ENCODE assay signal across 8 mouse cellular contexts in the genomic region with DNA sequence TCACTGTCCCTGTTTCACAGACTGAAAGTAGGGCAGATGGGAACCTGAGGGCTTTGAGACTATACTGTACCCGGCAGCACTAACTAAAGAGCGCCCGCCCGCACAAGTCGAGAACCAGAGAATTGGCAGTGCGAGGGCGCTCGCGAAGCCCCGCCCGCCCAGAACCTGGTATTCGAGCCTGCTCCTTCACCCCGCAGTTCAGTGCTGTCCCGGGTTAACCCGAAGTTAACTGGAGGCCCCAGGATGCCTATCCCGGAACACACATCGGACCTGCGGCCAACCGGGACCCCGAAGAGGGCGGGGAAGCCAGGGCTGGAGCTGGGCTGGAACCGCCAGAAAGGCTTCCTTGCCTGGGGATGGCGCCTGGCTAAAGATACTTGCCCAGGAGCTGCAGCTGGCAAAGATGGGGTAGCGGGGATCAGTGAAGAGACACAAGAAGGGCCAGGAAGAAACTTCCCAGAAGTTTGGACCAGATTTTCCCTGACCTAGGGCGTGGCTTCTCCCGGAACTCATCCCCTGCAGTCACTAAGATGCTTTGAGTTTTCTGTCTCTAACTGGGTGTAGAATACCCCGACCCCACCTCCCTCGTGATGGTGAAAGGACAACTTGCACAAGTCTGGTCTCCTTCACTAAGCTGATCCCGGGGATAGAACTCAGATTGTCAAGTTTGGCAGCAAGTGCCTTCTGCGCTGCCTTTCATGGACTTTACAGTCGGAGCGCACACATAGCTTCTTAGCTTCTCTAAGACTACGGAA. TPM values are rescaled to one million over a fixed set of nuclear protein-coding genes. Genes with fewer than 3 reads are reported as not detected.
DNase-seq lines count a peak whose midpoint lies in the region; ATAC-seq and TF ChIP-seq lines count a peak whose summit lies in the region.

A gene (plus strand): TSS at position 413 of the 755 bp plus-strand sequence.

- H3K27ac ChIP-seq in forebrain, embryonic 16.5 days (ENCODE audit: low read length), result peak within 1 kb of the TSS; percentile 64
- peak within 1 kb of the TSS; percentile 92 for H3K27ac ChIP-seq in lung, embryonic 15.5 days
- H3K27ac ChIP-seq in olfactory bulb, adult 2 months (ENCODE audit: insufficient read depth, low read depth, low read length), result no peak within 1 kb of the TSS

- no peak for TF ChIP-seq POLR2A in olfactory bulb, adult 2 months (IDR thresholded peaks at IDR 0.05; ENCODE audit: insufficient read depth, low read depth, low read length)

- H3K4me1 ChIP-seq in forebrain, embryonic 16.5 days (replicated peaks; ENCODE audit: control insufficient read depth, insufficient read depth, low read length), result peaks cover 45% of the 10 kb centered on the region
- peaks cover 34% of the 10 kb centered on the region for H3K4me1 ChIP-seq in lung, embryonic 15.5 days
- H3K4me1 ChIP-seq in olfactory bulb, adult 2 months (ENCODE audit: control insufficient read depth, insufficient read depth, low read length), result peaks cover 22% of the 10 kb centered on the region

- peak within 1 kb of the TSS; percentile 76 for H3K4me3 ChIP-seq in forebrain, embryonic 16.5 days (replicated peaks; ENCODE audit: low read length)
- peak within 1 kb of the TSS; percentile 83 for H3K4me3 ChIP-seq in lung, embryonic 15.5 days
- peak within 1 kb of the TSS; percentile 78 for H3K4me3 ChIP-seq in olfactory bulb, adult 2 months (ENCODE audit: insufficient read depth, low read depth, low read length)

- TF ChIP-seq CTCF in olfactory bulb, adult 2 months (IDR thresholded peaks at IDR 0.05; ENCODE audit: insufficient read depth, low read depth, low read length), result no peak

- H3K36me3 ChIP-seq in forebrain, embryonic 16.5 days (ENCODE audit: control insufficient read depth, insufficient read depth), result peaks cover 3% of the 10 kb centered on the region; the same call in 1 of the 2 replicates
- H3K36me3 ChIP-seq in lung, embryonic 15.5 days, result peaks cover 19% of the 10 kb centered on the region

- H3K4me2 ChIP-seq in forebrain, embryonic 16.5 days (ENCODE audit: low read length), result peak within 1 kb of the TSS; percentile 98
- H3K4me2 ChIP-seq in lung, embryonic 15.5 days, result peak within 1 kb of the TSS; percentile 98

- no peaks in the 10 kb centered on the region for H3K9me3 ChIP-seq in forebrain, embryonic 16.5 days (ENCODE audit: control insufficient read depth, low read length)
- H3K9me3 ChIP-seq in lung, embryonic 15.5 days, result no peaks in the 10 kb centered on the region

- ATAC-seq in forebrain, embryonic 16.5 days, result peak; percentile 36
- ATAC-seq in lung, embryonic 15.5 days (ENCODE audit: borderline replicate concordance, extremely low read depth, low FRiP score, low TSS enrichment), result peak; percentile 51

- intact Hi-C loops in heart, postnatal 36 days (cut with DNase I), result loop anchor here (5.0 kb wide), 1 partner anchor 121 kb away; a partner anchor contains a TSS

- DNase-seq in ES-CJ7 (ENCODE audit: low read depth, low spot score), result peak; percentile 84
- peak; percentile 74 for DNase-seq in cerebellum, adult 11-12 months
- peak; percentile 82 to 84 for DNase-seq in heart, postnatal 36 days
- DNase-seq in layer of hippocampus, adult 8-10 months (ENCODE audit: low spot score in 2 of 2), result peak in 1 of 2 experiments; percentile 65
- peak; percentile 82 for DNase-seq in testis, postnatal 14 days (ENCODE audit: low spot score)

- peak within 1 kb of the TSS; percentile 66 for H3K9ac ChIP-seq in forebrain, embryonic 16.5 days (replicated peaks; ENCODE audit: low read depth, low read length)
- H3K9ac ChIP-seq in lung, embryonic 15.5 days, result peak within 1 kb of the TSS; percentile 80

- WGBS in forebrain, embryonic 16.5 days, result under 1% methylated on average over 33 of the region's 33 CpGs
- under 1% methylated on average over 33 of the region's 33 CpGs for whole genome bisulfite sequencing in lung, embryonic 15.5 days
- under 1% methylated on average over 33 of the region's 33 CpGs for WGBS in olfactory bulb, adult 2 months

- no peaks in the 10 kb centered on the region for H3K27me3 ChIP-seq in forebrain, embryonic 16.5 days (replicated peaks; ENCODE audit: control insufficient read depth, insufficient read depth, low read length)
- H3K27me3 ChIP-seq in lung, embryonic 15.5 days, result no peaks in the 10 kb centered on the region

RNA-seq across cellular contexts. Expression of the gene that starts here (rescaled TPM):
- 12.1 and 12.6 TPM in 2 replicates for polyA plus RNA-seq in forebrain, embryonic 16.5 days (2015; fragmentation: Nextera tagmentation; extraction: Ambion mirVana)
- 10 to 100 TPM; 15.8 to 20.2 TPM for total RNA-seq in heart, postnatal 36 days (2021)
- total RNA-seq in layer of hippocampus, adult 8-10 months (2022), result 10 to 100 TPM; 28.8 to 42.3 (median 32.5) TPM
- polyA plus RNA-seq in lung, embryonic 15.5 days (2015; fragmentation: Nextera tagmentation; extraction: Ambion mirVana), result 16.3 and 19.1 TPM in 2 replicates
- not detected in 2 replicates for polyA plus RNA-seq in olfactory bulb, adult 2 months (2012; ENCODE audit: insufficient read depth, insufficient read length, low replicate concordance, missing spikeins)

Comparison
In these comparisons a context has a peak if more than half of its experiments do, and no peak if none do; other contexts are left out.
1. RNA of the gene that starts here (polyA plus RNA-seq): 16.3 to 19.1 TPM in lung, embryonic 15.5 days and 12.1 to 12.6 TPM in forebrain, embryonic 16.5 days; not detected in olfactory bulb, adult 2 months; every median in the first group is over 10 times any median in the second.
2. Peak in every context shown above with its lines, with median percentiles within 50 percentile points of each other: H3K4me3 ChIP-seq.